Mouse (Mus musculus) megakaryocyte, embryonic 14.5 days (primary cell): ENCODE data around the gene Itpr1. TPM values are rescaled to one million over a fixed set of nuclear protein-coding genes. Genes with fewer than 3 reads are reported as not detected.

Source experiments
- H3K27me3 ChIP-seq: replicated peaks from 2 replicates; pipeline ENCODE3; 2012; ENCODE audit warnings: inconsistent platforms
- H3K36me3 ChIP-seq: replicated peaks from 2 replicates; pipeline ENCODE3; 2012; ENCODE audit warnings: low read length, inconsistent platforms, mixed read lengths
- H3K4me1 ChIP-seq: 2 replicates; pipeline ENCODE4 v1.6.1; 2012; ENCODE audit warnings: inconsistent platforms
- H3K4me3 ChIP-seq: replicated peaks from 2 replicates; pipeline ENCODE3; 2012; ENCODE audit warnings: moderate library complexity, mild to moderate bottlenecking, inconsistent platforms
- H3K9me3 ChIP-seq: 2 replicates; pipeline ENCODE4 v1.6.1; 2012; ENCODE audit warnings: inconsistent platforms
- FLI1 ChIP-seq: IDR thresholded peaks from 2 replicates; pipeline ENCODE4 v1.6.1; 2012; ENCODE audit warnings: low read length, inconsistent platforms, mixed read lengths
- GATA1 ChIP-seq: IDR thresholded peaks from 3 replicates; pipeline ENCODE4 v1.6.1; 2012; ENCODE audit warnings: mixed read lengths, low read length, inconsistent platforms, borderline replicate concordance
- polyA plus RNA-seq: library from polyadenylated mRNA; stranded (reverse); fragments of >175 nt; gene quantifications from 2 replicates; pipeline ENCODE4 v1.2.3, GENCODE M21; 2012; ENCODE audit warnings: low replicate concordance; ENCODE audit not compliant: insufficient read depth

Itpr1 gene
- polyA plus RNA-seq, 1 experiment: 8.3 TPM

GRCm38 (mm10) chr6:108237585-108237984 lies 24.7 kb downstream of the Itpr1 start:
- Histone ChIP-seq H3K4me3 (peak overlapping the region; percentile 10), H3K36me3 (peaks cover 66% of the 10 kb centered on the region), H3K4me1 (peaks cover 75% of the 10 kb centered on the region), H3K27me3 (no peaks in the 10 kb centered on the region), H3K9me3 (no peaks in the 10 kb centered on the region)
- TF ChIP-seq GATA1 (no peak), FLI1 (no peak)

GRCm38 (mm10) chr6:108238011-108238410 lies 25.1 kb downstream of the Itpr1 start:
- Histone ChIP-seq H3K4me3 (peak overlapping the region; percentile 38), H3K4me1 (peaks cover 70% of the 10 kb centered on the region), H3K36me3 (peaks cover 70% of the 10 kb centered on the region), H3K9me3 (no peaks in the 10 kb centered on the region), H3K27me3 (no peaks in the 10 kb centered on the region)
- TF ChIP-seq FLI1 (no peak), GATA1 (no peak)

GRCm38 (mm10) chr6:108239056-108239455 lies 26.2 kb downstream of the Itpr1 start:
- no peak for TF ChIP-seq GATA1
- TF ChIP-seq FLI1: no peak
- peaks cover 65% of the 10 kb centered on the region for H3K4me1 ChIP-seq

GRCm38 (mm10) chr6:108240004-108240403 lies 27.1 kb downstream of the Itpr1 start:
- Histone ChIP-seq H3K36me3 (peaks cover 81% of the 10 kb centered on the region), H3K9me3 (no peaks in the 10 kb centered on the region), H3K4me3 (no peak overlapping the region), H3K4me1 (peaks cover 64% of the 10 kb centered on the region), H3K27me3 (no peaks in the 10 kb centered on the region)
- TF ChIP-seq FLI1 (no peak), GATA1 (no peak)

More at GRCm38 (mm10) chr6:108239056-108239455, 26.2 kb downstream of the Itpr1 start:
- H3K36me3 ChIP-seq: peaks cover 79% of the 10 kb centered on the region
- H3K9me3 ChIP-seq: no peaks in the 10 kb centered on the region
- no peaks in the 10 kb centered on the region for H3K27me3 ChIP-seq
- H3K4me3 ChIP-seq: no peak overlapping the region

GRCm38 (mm10) chr6:108240754-108241153 lies 27.9 kb downstream of the Itpr1 start:
- Histone ChIP-seq H3K9me3 (no peaks in the 10 kb centered on the region), H3K4me1 (peaks cover 63% of the 10 kb centered on the region), H3K36me3 (peaks cover 85% of the 10 kb centered on the region), H3K4me3 (no peak overlapping the region), H3K27me3 (no peaks in the 10 kb centered on the region)
- TF ChIP-seq FLI1 (no peak), GATA1 (no peak)

- Histone ChIP-seq H3K36me3 (peaks cover 68% of the 10 kb centered on the region), H3K4me1 (peaks cover 64% of the 10 kb centered on the region), H3K27me3 (no peaks in the 10 kb centered on the region), H3K9me3 (no peaks in the 10 kb centered on the region), H3K4me3 (no peak overlapping the region)
- TF ChIP-seq GATA1 (no peak), FLI1 (no peak)
These were observed 31.7 kb downstream of the Itpr1 start for GRCm38 (mm10) chr6:108244571-108244970.

GRCm38 (mm10) chr6:108246369-108247085 lies 33.6 kb downstream of the Itpr1 start:
- TF ChIP-seq GATA1 (no peak), FLI1 (no peak)
- Histone ChIP-seq H3K27me3 (no peaks in the 10 kb centered on the region), H3K36me3 (peaks cover 50% of the 10 kb centered on the region), H3K4me1 (peaks cover 66% of the 10 kb centered on the region), H3K4me3 (no peak overlapping the region), H3K9me3 (no peaks in the 10 kb centered on the region)

- Histone ChIP-seq H3K4me3 (no peak overlapping the region), H3K4me1 (peaks cover 72% of the 10 kb centered on the region), H3K9me3 (no peaks in the 10 kb centered on the region), H3K27me3 (no peaks in the 10 kb centered on the region), H3K36me3 (peaks cover 46% of the 10 kb centered on the region)
- TF ChIP-seq FLI1: no peak
- TF ChIP-seq GATA1: no peak
These were observed 34.3 kb downstream of the Itpr1 start for GRCm38 (mm10) chr6:108247211-108247610.

GRCm38 (mm10) chr6:108248519-108248918 lies 35.6 kb downstream of the Itpr1 start:
- TF ChIP-seq GATA1 (no peak), FLI1 (no peak)
- Histone ChIP-seq H3K4me3 (no peak overlapping the region), H3K4me1 (peaks cover 84% of the 10 kb centered on the region), H3K27me3 (no peaks in the 10 kb centered on the region), H3K9me3 (no peaks in the 10 kb centered on the region), H3K36me3 (peaks cover 40% of the 10 kb centered on the region)

- no peaks in the 10 kb centered on the region for H3K9me3 ChIP-seq
- H3K36me3 ChIP-seq: peaks cover 34% of the 10 kb centered on the region
- no peak for TF ChIP-seq FLI1
- no peak for TF ChIP-seq GATA1
- no peaks in the 10 kb centered on the region for H3K27me3 ChIP-seq
- H3K4me1 ChIP-seq: peaks cover 83% of the 10 kb centered on the region
- no peak overlapping the region for H3K4me3 ChIP-seq
These were observed 36.4 kb downstream of the Itpr1 start for GRCm38 (mm10) chr6:108249031-108249917.
